Mouse (Mus musculus) thymus, adult 2 months (tissue): ENCODE results near the gene Ifna9.

Experiments
- CTCF ChIP-seq: fragments of 200-500 bp; IDR thresholded peaks from 2 replicates; pipeline ENCODE4 v1.5.1; 2012; ENCODE audit warnings: mild to moderate bottlenecking, control low read depth, low read length, moderate library complexity, borderline replicate concordance; ENCODE audit not compliant: control insufficient read depth, poor library complexity, insufficient read depth; ENCODE audit errors: extremely low read depth
- POLR2A ChIP-seq: fragments of 200-500 bp; IDR thresholded peaks from 2 replicates; pipeline ENCODE4 v1.6.1; 2012; ENCODE audit warnings: mild to moderate bottlenecking, low read length, control low read depth, moderate library complexity; ENCODE audit not compliant: control insufficient read depth, poor library complexity, insufficient read depth; ENCODE audit errors: extremely low read depth

GRCm38 (mm10) chr4:88547986-88548385, 44.2 kb downstream of the Ifna9 start:
- TF ChIP-seq CTCF = no peak
- TF ChIP-seq POLR2A = no peak
